Mouse (Mus musculus) embryonic fibroblast, embryonic 13.5 days (primary cell): ENCODE results near the gene A630076J17Rik. TPM values are rescaled to one million over a fixed set of nuclear protein-coding genes. Genes with fewer than 3 reads are reported as not detected.

Experiments used
- H3K27ac ChIP-seq: 2 replicates; pipeline ENCODE4 v1.5.1; 2012; ENCODE audit warnings: low read length, control low read depth, inconsistent platforms; ENCODE audit not compliant: insufficient read depth
- H3K4me1 ChIP-seq: 2 replicates; pipeline ENCODE4 v1.6.1; 2011; ENCODE audit warnings: low read length; ENCODE audit not compliant: control insufficient read depth, insufficient read depth
- H3K4me3 ChIP-seq: 2 replicates; pipeline ENCODE4 v1.5.1; 2011; ENCODE audit warnings: mild to moderate bottlenecking, control low read depth, low read length; ENCODE audit not compliant: insufficient read depth
- CTCF ChIP-seq: IDR thresholded peaks from 2 replicates; pipeline ENCODE4 v1.5.1; 2011; ENCODE audit warnings: mild to moderate bottlenecking, control low read depth, low read length, moderate library complexity, borderline replicate concordance; ENCODE audit not compliant: insufficient read depth
- POLR2A ChIP-seq: IDR thresholded peaks from 2 replicates; pipeline ENCODE4 v1.6.1; 2011; ENCODE audit warnings: low read depth, mild to moderate bottlenecking, control low read depth, low read length, moderate library complexity
- polyA plus RNA-seq: library from polyadenylated mRNA; stranded (reverse); fragments of >200 nt; gene quantifications from 2 replicates; pipeline ENCODE4 v1.2.4, GENCODE M21; 2011; ENCODE audit warnings: low read depth; ENCODE audit not compliant: missing spikeins, insufficient read length

The A630076J17Rik gene
- polyA plus RNA-seq, result not detected in 2 replicates

DNA sequence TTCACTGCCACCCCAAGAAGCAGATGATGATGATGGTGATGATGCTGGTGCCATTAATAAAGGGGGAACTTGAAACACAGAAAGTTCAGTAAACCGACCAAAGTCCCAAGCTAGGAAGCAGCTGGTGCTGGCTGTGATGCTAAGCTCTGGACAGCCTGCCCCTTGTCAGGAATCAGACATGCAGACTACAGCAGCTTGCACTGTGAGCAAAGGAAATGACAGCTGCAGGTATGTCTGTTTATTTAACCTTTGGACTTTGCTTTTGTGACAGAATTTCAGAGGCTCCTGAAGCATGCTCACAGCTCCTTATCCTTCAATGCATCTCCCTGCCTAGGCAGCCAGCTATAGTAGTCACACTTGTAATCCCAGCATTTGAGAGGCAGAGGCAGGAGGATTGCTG, at the start of gene A630076J17Rik:
TSS of gene A630076J17Rik (plus strand) at position 88 of the 400 bp plus-strand sequence.
- H3K4me3 ChIP-seq, result no peak within 1 kb of the TSS

DNA sequence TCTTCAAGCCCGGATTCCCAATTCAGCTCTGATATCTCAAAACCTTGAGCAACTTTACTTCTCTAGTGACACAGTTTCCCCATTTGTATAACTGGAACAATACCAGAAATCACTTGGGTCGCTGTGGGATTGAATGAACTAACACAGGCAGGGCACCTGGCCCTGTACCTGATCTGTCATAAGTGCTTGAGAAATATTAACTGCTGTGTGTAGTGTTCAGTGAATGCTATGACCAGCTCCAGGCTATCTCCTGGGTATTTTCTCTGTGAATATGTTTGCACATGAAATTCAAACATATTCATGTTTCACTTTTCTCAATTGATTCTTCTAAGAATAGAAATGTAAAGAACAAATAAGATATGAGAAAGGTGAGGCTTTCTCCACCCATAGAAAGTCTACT, 49.6 kb upstream of the A630076J17Rik start:
- TF ChIP-seq CTCF (no peak), POLR2A (no peak)
- Histone ChIP-seq H3K4me1 (no peaks in the 10 kb centered on the region), H3K4me3 (no peak overlapping the region), H3K27ac (no peak overlapping the region)

More for the DNA sequence above, at the start of gene A630076J17Rik:
- H3K27ac ChIP-seq, result no peak within 1 kb of the TSS
- no peaks in the 10 kb centered on the region; the same call in 1 of the 2 replicates for H3K4me1 ChIP-seq
- TF ChIP-seq POLR2A (no peak), CTCF (no peak)

DNA sequence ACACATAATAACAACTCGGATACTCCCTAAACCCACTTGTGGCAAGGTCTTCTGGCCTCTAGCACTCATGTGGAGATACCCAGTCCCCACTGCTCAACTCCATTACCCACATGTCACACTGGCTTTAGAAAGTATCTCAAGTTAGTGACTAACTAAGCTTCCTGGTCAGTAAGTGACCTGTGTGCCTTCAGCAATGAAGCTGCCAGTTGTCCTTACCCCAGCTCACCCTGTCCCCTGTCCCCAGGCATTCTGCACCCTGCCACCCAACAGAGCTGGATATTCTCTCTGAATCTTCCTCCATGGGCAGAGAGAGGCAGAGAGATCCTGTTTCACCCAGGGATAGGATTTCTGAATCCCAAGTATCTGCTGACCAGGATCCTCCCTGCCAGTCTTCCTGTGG, 47.7 kb upstream of the A630076J17Rik start, which contains the start of gene Kcna10:
TSS of gene Kcna10 (plus strand) at position 301 of the 400 bp plus-strand sequence.
- no peak for TF ChIP-seq CTCF
- TF ChIP-seq POLR2A, result no peak
- Histone ChIP-seq H3K4me3 (no peak within 1 kb of the TSS), H3K27ac (no peak within 1 kb of the TSS), H3K4me1 (no peaks in the 10 kb centered on the region)

DNA sequence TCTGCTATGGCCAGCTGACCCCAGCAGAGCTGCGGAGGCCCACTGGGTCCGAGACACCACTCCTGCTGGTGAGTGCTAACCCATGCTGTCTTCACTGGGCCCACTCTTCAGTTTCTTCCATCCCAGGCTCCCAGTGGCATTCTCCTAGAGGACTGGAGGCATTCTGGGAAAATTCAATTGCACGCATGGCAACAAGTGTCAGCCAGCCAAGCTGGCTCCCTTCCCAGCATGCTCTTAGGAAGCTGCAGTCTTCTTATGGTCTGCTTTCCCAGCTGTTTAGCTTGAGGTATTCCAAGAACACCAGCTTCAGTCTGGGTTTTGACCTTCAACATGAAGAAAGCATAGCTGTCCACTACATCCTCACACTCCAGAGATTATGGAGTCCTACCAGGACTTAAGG, 47.2 kb upstream of the A630076J17Rik start:
- Histone ChIP-seq H3K4me3 (no peak overlapping the region), H3K27ac (no peak overlapping the region), H3K4me1 (no peaks in the 10 kb centered on the region)
- TF ChIP-seq POLR2A (no peak), CTCF (no peak)

DNA sequence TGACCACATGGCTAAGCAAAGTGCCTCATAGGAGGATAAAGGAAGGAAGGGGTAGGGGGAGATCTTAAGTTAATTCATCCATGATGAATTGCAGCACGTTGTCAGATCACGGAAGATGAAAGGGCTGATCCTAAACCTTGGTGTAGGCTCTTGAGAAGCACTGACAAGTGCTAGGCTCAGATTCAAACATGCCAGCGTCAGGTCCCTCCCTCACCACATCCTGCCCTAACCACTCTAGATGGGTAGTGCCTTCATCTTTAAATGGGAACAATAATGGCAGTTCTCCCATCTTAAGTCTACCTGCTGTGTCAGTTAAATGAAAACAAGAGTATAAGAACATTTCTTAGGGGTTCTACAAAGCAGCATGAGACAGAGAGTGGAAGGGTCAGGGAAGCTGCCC, 44.8 kb upstream of the A630076J17Rik start:
- no peak for TF ChIP-seq CTCF
- TF ChIP-seq POLR2A, result no peak
- Histone ChIP-seq H3K27ac (no peak overlapping the region), H3K4me1 (no peaks in the 10 kb centered on the region), H3K4me3 (no peak overlapping the region)

DNA sequence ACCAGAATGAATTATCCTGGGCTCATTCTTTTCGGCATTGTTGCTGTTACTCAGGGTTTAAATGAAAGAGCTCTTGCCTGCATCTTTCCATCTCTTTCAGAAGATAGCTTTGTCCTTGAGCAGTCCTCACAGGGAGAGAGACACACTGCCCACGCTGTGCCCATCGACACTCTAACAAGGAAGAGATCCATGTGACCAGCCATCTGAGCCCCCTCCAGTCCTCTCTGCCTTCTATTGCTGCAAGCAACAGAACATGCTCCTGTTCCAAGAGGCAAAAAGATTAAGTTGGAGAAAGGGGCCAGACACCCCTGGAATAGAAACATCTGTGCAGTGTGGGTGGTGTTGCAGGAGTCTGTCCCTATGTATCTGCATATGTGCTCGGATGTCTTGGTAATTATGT, 43.4 kb upstream of the A630076J17Rik start:
- Histone ChIP-seq H3K4me3 (no peak overlapping the region), H3K27ac (no peak overlapping the region), H3K4me1 (no peaks in the 10 kb centered on the region)
- TF ChIP-seq CTCF (no peak), POLR2A (no peak)

DNA sequence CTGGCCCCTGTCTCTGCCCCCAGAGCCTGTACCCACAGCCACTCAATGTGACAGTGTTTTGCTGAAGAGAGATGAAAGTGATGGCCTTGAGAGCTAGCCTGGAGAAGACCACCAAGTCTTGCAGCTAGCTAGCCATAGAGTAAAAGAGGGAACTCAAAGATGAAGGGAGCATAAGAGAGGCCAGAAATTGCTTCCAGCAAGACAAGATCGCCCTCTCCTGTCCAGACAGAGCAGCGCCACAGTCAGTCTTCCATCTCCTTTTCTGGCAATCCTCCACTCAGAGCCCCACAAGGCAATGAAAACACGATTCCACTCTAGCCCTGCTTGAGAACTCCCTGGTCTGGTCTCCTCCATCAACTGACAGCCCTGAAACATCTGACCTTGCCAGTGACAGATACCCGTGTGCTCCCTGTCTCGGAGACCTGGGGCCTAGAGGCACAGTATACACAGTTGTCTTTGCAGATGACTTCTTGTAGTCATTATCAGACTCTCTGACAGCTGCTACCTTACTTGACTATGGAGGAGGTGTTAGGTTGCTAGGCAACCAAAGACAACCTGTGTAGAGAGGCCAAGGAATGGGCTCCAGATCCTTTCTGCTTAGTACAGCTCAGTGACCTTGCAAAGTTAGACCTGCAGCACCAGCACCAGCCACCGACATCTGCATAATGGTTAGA, 42.1 kb upstream of the A630076J17Rik start:
- TF ChIP-seq CTCF, result peak; percentile 21; the same call in 1 of the 2 replicates
- TF ChIP-seq POLR2A, result no peak

DNA sequence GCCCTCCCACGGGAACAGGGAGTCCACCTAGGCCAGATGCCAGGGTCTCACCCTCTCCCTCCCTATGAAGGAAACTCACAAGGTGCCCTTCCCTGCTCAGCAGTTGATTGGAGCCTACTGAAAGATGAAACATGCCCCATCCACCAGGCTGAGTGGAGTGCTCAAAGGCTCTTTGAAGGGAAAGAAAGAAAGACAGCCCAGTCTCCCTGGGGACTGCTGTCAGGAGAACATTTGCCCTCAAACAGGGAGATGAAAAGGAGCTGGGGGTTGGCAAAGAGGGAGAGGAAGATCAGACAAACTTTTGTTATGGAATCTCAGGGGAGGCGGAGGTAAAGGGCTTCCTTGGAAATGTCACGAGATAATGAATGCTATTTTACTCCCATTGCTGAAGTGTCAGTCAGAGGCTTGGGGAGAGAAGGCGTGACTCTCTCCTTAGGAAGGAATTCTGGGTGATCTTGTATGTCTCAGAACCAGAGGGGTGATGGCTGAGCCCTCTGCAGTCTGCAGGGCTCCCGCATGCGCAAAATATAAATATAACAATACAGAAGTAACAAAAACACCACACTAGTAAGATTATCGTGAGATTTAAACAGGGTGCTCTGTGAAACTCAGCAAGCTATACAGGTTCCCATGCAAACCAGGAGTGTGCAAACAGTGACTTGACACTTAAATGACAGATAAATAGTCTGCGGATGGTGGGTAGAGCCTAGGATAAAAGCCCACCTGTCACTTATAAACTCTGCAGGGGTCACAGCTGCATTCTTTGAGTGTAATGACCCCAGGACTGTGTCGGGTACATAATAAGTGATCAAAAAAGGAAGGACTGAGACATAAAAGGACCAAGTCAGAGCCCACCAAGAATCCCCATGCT, 28.9 kb upstream of the A630076J17Rik start:
- TF ChIP-seq POLR2A (no peak), CTCF (no peak)
- H3K27ac ChIP-seq, result no peak overlapping the region
- H3K4me1 ChIP-seq, result no peaks in the 10 kb centered on the region
- no peak overlapping the region for H3K4me3 ChIP-seq

More for the DNA sequence above, 42.1 kb upstream of the A630076J17Rik start:
- no peaks in the 10 kb centered on the region for H3K4me1 ChIP-seq
- H3K4me3 ChIP-seq, result no peak overlapping the region
- H3K27ac ChIP-seq, result no peak overlapping the region

DNA sequence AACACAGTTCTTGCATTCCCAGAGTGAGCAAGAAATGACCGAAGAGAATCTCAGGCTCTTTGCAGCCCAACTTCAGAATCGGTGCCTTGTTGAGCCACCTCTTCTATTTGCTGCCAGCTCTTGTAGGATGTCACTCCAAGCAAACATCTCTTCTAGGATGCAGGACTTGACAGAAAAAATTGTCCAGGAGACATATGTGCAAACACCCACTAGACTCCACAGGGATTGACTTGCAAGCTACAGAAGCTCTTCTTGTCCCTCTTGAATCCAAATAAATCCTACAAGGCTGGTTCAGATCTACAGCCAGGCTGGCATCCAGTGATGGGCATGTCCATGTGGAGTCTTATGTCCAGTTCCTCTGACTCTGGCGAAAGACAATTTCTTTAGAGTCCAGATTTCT, 26.0 kb upstream of the A630076J17Rik start:
- H3K27ac ChIP-seq, result no peak overlapping the region
- no peak for TF ChIP-seq CTCF
- no peak for TF ChIP-seq POLR2A
- H3K4me1 ChIP-seq, result no peaks in the 10 kb centered on the region
- no peak overlapping the region for H3K4me3 ChIP-seq

DNA sequence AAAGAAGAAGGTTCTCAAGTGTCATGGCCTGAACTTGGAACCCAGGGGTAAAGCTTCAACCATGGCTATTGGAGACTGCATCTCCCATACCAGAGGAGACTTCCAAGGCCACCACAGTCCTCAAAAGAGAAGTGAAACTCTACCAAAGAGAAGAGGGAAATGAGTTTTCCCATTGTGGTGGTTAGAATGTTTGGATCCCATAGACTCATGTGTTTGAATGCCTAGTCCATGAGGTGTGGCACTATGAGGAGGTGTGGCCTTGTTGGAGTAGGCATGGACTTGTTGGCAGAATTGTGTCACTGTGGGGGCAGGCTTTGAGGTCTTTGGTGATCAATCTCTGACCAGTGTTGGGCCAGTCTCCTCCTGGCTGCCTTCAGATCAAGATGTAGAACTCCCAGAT, 25.2 kb upstream of the A630076J17Rik start:
- H3K4me1 ChIP-seq, result no peaks in the 10 kb centered on the region
- no peak overlapping the region for H3K4me3 ChIP-seq
- TF ChIP-seq CTCF, result no peak
- TF ChIP-seq POLR2A, result no peak
- H3K27ac ChIP-seq, result no peak overlapping the region
